ENCODE assay signal across 24 mouse cellular contexts in the genomic region with DNA sequence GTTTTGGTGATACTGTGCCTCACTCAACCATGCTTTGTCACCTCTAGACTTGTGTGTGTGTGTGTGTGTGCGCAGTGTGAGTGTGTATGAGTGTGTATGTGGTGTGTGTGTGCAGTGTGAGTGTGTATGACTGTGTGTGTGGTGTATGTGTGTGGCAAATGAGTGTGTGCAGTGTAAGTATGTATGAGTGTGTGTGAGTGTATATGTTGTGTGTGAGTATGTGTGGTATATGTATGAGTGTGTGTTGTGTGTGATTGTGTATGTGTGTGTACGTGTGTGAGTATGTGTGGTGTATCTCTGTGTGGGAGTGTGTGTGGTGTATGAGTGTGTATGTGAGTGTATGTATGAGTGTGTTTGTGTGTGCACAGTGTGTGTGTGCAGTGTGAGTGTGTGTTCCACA.
DNase-seq lines count a peak whose midpoint lies in the region; ATAC-seq and TF ChIP-seq lines count a peak whose summit lies in the region.
"Had no signal": no experiment of that assay in that cellular context is flagged by ENCODE, and none has a peak within 500 bp of the region (broad histone marks: within the 10 kb centered on the region; RNA-seq: fewer than 3 reads in every experiment).

No protein-coding gene starts in this region.

- no peak overlapping the region for H3K4me3 ChIP-seq in forebrain, embryonic 13.5 days
- H3K4me3 ChIP-seq in forebrain, postnatal 0 days (ENCODE audit: low read depth, low read length): no peak overlapping the region
- no peak overlapping the region for H3K4me3 ChIP-seq in midbrain, embryonic 11.5 days (ENCODE audit: low read depth, low read length)
- H3K4me3 ChIP-seq in midbrain, embryonic 14.5 days (replicated peaks; ENCODE audit: low read depth, low read length): no peak overlapping the region
- H3K4me3 ChIP-seq: embryonic facial prominence, embryonic 13.5 days; embryonic facial prominence, embryonic 15.5 days; erythroblast, embryonic 14.5 days; forebrain, embryonic 10.5 days; forebrain, embryonic 12.5 days; forebrain, embryonic 15.5 days had no signal

- peaks cover 11% of the 10 kb centered on the region; the same call in 1 of the 2 replicates for H3K4me1 ChIP-seq in forebrain, embryonic 13.5 days
- H3K4me1 ChIP-seq in forebrain, postnatal 0 days (ENCODE audit: insufficient read depth): no peaks in the 10 kb centered on the region
- H3K4me1 ChIP-seq in midbrain, embryonic 11.5 days (ENCODE audit: control insufficient read depth, insufficient read depth, low read length): no peaks in the 10 kb centered on the region
- no peaks in the 10 kb centered on the region for H3K4me1 ChIP-seq in midbrain, embryonic 14.5 days (ENCODE audit: control insufficient read depth, insufficient read depth, low read length)
- H3K4me1 ChIP-seq: forebrain, embryonic 10.5 days; forebrain, embryonic 12.5 days had no signal

- no peaks in the 10 kb centered on the region for H3K27me3 ChIP-seq in forebrain, embryonic 13.5 days
- H3K27me3 ChIP-seq in forebrain, postnatal 0 days (ENCODE audit: insufficient read depth, low read length): no peaks in the 10 kb centered on the region
- H3K27me3 ChIP-seq in midbrain, embryonic 11.5 days (ENCODE audit: control insufficient read depth, insufficient read depth, low read length): no peaks in the 10 kb centered on the region
- no peaks in the 10 kb centered on the region for H3K27me3 ChIP-seq in midbrain, embryonic 14.5 days (ENCODE audit: control insufficient read depth, insufficient read depth, low read length)
- H3K27me3 ChIP-seq: CH12.LX; embryonic facial prominence, embryonic 13.5 days; embryonic facial prominence, embryonic 15.5 days; forebrain, embryonic 12.5 days; forebrain, embryonic 15.5 days had no signal

- no peaks in the 10 kb centered on the region for H3K9me3 ChIP-seq in forebrain, embryonic 13.5 days (replicated peaks)
- H3K9me3 ChIP-seq in forebrain, postnatal 0 days (ENCODE audit: low read length): no peaks in the 10 kb centered on the region
- H3K9me3 ChIP-seq in midbrain, embryonic 11.5 days (ENCODE audit: control insufficient read depth, low read length): no peaks in the 10 kb centered on the region
- no peaks in the 10 kb centered on the region for H3K9me3 ChIP-seq in midbrain, embryonic 14.5 days (ENCODE audit: control insufficient read depth, low read length)
- H3K9me3 ChIP-seq: embryonic facial prominence, embryonic 13.5 days; embryonic facial prominence, embryonic 15.5 days; forebrain, embryonic 10.5 days; forebrain, embryonic 12.5 days; forebrain, embryonic 15.5 days; G1E had no signal

- H3K9ac ChIP-seq in forebrain, embryonic 13.5 days: no peak overlapping the region
- H3K9ac ChIP-seq in forebrain, postnatal 0 days: no peak overlapping the region
- H3K9ac ChIP-seq in midbrain, embryonic 11.5 days (ENCODE audit: low read length): no peak overlapping the region
- no peak overlapping the region for H3K9ac ChIP-seq in midbrain, embryonic 14.5 days (replicated peaks; ENCODE audit: low read length)
- H3K9ac ChIP-seq: embryonic facial prominence, embryonic 13.5 days; embryonic facial prominence, embryonic 15.5 days; forebrain, embryonic 12.5 days; forebrain, embryonic 15.5 days had no signal

- no peak overlapping the region for H3K4me2 ChIP-seq in forebrain, embryonic 13.5 days
- no peak overlapping the region for H3K4me2 ChIP-seq in forebrain, postnatal 0 days (ENCODE audit: low read depth)
- no peak overlapping the region for H3K4me2 ChIP-seq in midbrain, embryonic 11.5 days
- no peak overlapping the region for H3K4me2 ChIP-seq in midbrain, embryonic 14.5 days (ENCODE audit: low read length)
- H3K4me2 ChIP-seq: embryonic facial prominence, embryonic 13.5 days; embryonic facial prominence, embryonic 15.5 days; forebrain, embryonic 12.5 days; forebrain, embryonic 15.5 days had no signal

- no peak for TF ChIP-seq CTCF in forebrain, postnatal 0 days (IDR thresholded peaks at IDR 0.05; ENCODE audit: low read depth)

- 90% methylated on average over 2 of the region's 2 CpGs for WGBS in forebrain, embryonic 13.5 days
- WGBS in forebrain, postnatal 0 days: 95% methylated on average over 2 of the region's 2 CpGs
- 90% methylated on average over 2 of the region's 2 CpGs for WGBS in midbrain, embryonic 11.5 days
- WGBS in midbrain, embryonic 14.5 days: 89% methylated on average over 2 of the region's 2 CpGs

- DNase-seq in forebrain, postnatal 0 days: no peak
- peak; percentile 59 for DNase-seq in midbrain, embryonic 11.5 days (ENCODE audit: low spot score, missing footprints)
- no peak for DNase-seq in midbrain, embryonic 14.5 days
- DNase-seq in B cell, adult 2 months: no peak
- DNase-seq: adrenal gland, adult 2 months; adrenal gland, postnatal 10 days; adrenal gland, postnatal 25 days; cerebellum, adult 11 months; cerebellum, adult 18-20 months; cerebellum, adult 8-10 months; cerebellum, adult 9-11 months; cerebellum, postnatal 14 days; cerebellum, postnatal 36 days; embryo, embryonic 11 days had no signal

- 0 out of 2 replicates have a peak, but pooled peaks have one; percentile 30 for ATAC-seq in forebrain, embryonic 13.5 days
- no peak for ATAC-seq in forebrain, postnatal 0 days
- no peak for ATAC-seq in midbrain, embryonic 11.5 days (ENCODE audit: low FRiP score)
- no peak for ATAC-seq in midbrain, embryonic 14.5 days (ENCODE audit: low FRiP score, low TSS enrichment)
- ATAC-seq: CD4-positive, CD25-positive, alpha-beta regulatory T cell, adult 4 months; forebrain, embryonic 15.5 days had no signal

- no peaks in the 10 kb centered on the region for H3K36me3 ChIP-seq in forebrain, embryonic 13.5 days (ENCODE audit: poor library complexity, severe bottlenecking)
- H3K36me3 ChIP-seq in forebrain, postnatal 0 days (ENCODE audit: insufficient read depth): no peaks in the 10 kb centered on the region
- no peaks in the 10 kb centered on the region for H3K36me3 ChIP-seq in midbrain, embryonic 11.5 days (ENCODE audit: control insufficient read depth, insufficient read depth, low read length)
- H3K36me3 ChIP-seq in midbrain, embryonic 14.5 days (ENCODE audit: control insufficient read depth, insufficient read depth, low read length): no peaks in the 10 kb centered on the region
- H3K36me3 ChIP-seq: embryonic facial prominence, embryonic 13.5 days; embryonic facial prominence, embryonic 15.5 days; forebrain, embryonic 10.5 days; forebrain, embryonic 12.5 days; forebrain, embryonic 15.5 days; G1E had no signal

- H3K27ac ChIP-seq in forebrain, embryonic 13.5 days: no peak overlapping the region
- H3K27ac ChIP-seq in forebrain, postnatal 0 days (ENCODE audit: low read depth, low read length): no peak overlapping the region
- no peak overlapping the region for H3K27ac ChIP-seq in midbrain, embryonic 11.5 days (ENCODE audit: low read depth, low read length)
- no peak overlapping the region for H3K27ac ChIP-seq in midbrain, embryonic 14.5 days (replicated peaks; ENCODE audit: low read depth, low read length)
- H3K27ac ChIP-seq: embryonic facial prominence, embryonic 13.5 days; embryonic facial prominence, embryonic 15.5 days; forebrain, embryonic 10.5 days; forebrain, embryonic 12.5 days; forebrain, embryonic 15.5 days had no signal
